Mouse (Mus musculus) intestine, embryonic 16.5 days (tissue): ENCODE measurements around the gene Hist1h2bf. TPM values are rescaled to one million over a fixed set of nuclear protein-coding genes. Genes with fewer than 3 reads are reported as not detected.
"Not testable (repeated sequence)": the region's sequence is repeated elsewhere in the genome, so short reads cannot be mapped to it uniquely, and the experiment has no call there.

Source experiments
- ATAC-seq: fragments of 200-750 bp; cut with Nextera tagmentation; 2 replicates; pipeline ENCODE4 v1.8.0; 2017; ENCODE audit warnings: moderate TSS enrichment, moderate library complexity
- H3K27ac ChIP-seq: fragments of 300-500 bp; sonication (generic); 2 replicates; pipeline ENCODE4 v1.5.1; 2014; ENCODE audit warnings: mild to moderate bottlenecking, low read length
- H3K27me3 ChIP-seq: fragments of 300-500 bp; sonication (generic); replicated peaks from 2 replicates; pipeline ENCODE4 v1.6.1; 2014; ENCODE audit warnings: low read length, control low read depth, mixed read lengths; ENCODE audit not compliant: control insufficient read depth, insufficient read depth
- H3K36me3 ChIP-seq: fragments of 300-500 bp; sonication (generic); 2 replicates; pipeline ENCODE4 v1.6.1; 2014; ENCODE audit warnings: low read length, control low read depth; ENCODE audit not compliant: control insufficient read depth, insufficient read depth
- H3K4me1 ChIP-seq: fragments of 300-500 bp; sonication (generic); 2 replicates; pipeline ENCODE4 v1.6.1; 2014; ENCODE audit warnings: low read length, control low read depth, mixed read lengths; ENCODE audit not compliant: control insufficient read depth, insufficient read depth
- H3K4me2 ChIP-seq: fragments of 300-500 bp; sonication (generic); 2 replicates; pipeline ENCODE4 v1.6.1; 2014; ENCODE audit warnings: low read depth, low read length, control low read depth
- H3K4me3 ChIP-seq: fragments of 300-500 bp; sonication (generic); 2 replicates; pipeline ENCODE4 v1.5.1; 2014; ENCODE audit warnings: mild to moderate bottlenecking, low read length
- H3K9ac ChIP-seq: fragments of 300-500 bp; sonication (generic); 2 replicates; pipeline ENCODE4 v1.6.1; 2014; ENCODE audit warnings: low read depth, low read length
- H3K9me3 ChIP-seq: fragments of 300-500 bp; sonication (generic); 2 replicates; pipeline ENCODE4 v1.6.1; 2016; ENCODE audit warnings: low read length, control low read depth; ENCODE audit not compliant: control insufficient read depth
- WGBS: fragments of 180-500 bp; shearing (Covaris S2); extraction: QIAGEN DNeasy Blood & Tissue Kit; methylation state at CpG from one replicate; pipeline ENCODE4 v1.1.7; 2014; 5-methylcytosine and 5-hydroxymethylcytosine counted together
- polyA plus RNA-seq: library from polyadenylated mRNA; unstranded; fragments of >200 nt; fragmentation: Nextera tagmentation; extraction: Ambion mirVana; gene quantifications from 2 replicates; pipeline ENCODE4 v1.2.1, GENCODE M21; 2015

The Hist1h2bf gene
- polyA plus RNA-seq, 1 experiment from 2014 or later: 2.1 TPM

- 9% methylated on average over 17 of the region's 20 CpGs for WGBS
- H3K27ac ChIP-seq: peak overlapping the region; percentile 93
- peak overlapping the region; percentile 51 for H3K4me3 ChIP-seq
- peak overlapping the region; percentile 70 for H3K9ac ChIP-seq
- ATAC-seq, H3K27me3 ChIP-seq, H3K36me3 ChIP-seq, H3K9me3 ChIP-seq: not testable (repeated sequence)
- peaks cover 12% of the 10 kb centered on the region; the same call in 1 of the 2 replicates for H3K4me1 ChIP-seq
- peak overlapping the region; percentile 68 for H3K4me2 ChIP-seq
Measured at GRCm38 (mm10) chr13:23573034-23573897, 730 bp downstream of the Hist1h2bf start.

DNA sequence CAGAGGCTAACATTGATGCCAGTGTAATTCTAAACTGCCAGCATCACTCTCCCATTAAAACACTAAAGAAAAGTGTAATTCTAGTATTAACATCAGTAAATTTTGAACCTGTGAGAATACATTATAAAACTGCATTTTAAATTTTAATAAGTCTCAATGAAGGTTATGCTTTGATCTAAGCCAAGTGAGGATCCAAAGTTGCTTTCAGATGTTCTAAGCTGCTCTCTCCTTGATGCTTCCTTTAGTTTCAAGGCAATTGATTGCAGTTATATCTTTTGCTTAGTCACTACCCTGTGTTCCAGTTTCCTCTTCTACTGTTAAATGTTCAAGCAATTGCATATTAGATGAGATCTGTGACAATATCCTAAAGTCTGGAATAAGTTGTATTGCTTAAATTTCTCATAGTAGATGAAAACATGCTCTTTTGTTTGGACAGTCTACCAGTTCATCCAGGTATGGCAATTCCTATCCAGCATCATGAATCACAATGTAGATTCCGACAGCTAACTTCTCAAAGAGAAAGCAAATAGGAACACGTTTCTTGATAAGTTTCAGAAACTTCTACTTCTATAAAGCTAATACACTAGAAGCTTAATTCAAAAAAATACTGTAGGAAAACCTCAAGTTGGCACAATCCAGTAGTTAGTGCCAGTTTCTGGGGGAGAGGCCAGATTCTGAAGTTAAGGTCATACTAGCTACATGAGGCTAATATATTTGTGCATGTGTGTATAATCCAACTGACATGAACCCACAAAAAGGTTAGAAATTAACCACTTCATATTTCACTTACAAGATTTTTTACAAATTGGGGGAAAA is 1.6 kb downstream of the Hist1h2bf start:
- Histone ChIP-seq H3K27me3 (no peaks in the 10 kb centered on the region), H3K4me1 (peaks cover 12% of the 10 kb centered on the region; the same call in 1 of the 2 replicates), H3K9me3 (no peaks in the 10 kb centered on the region), H3K9ac (peak overlapping the region; percentile 72; the same call in 1 of the 2 replicates), H3K4me2 (peak overlapping the region; percentile 68), H3K4me3 (peak overlapping the region; percentile 51), H3K36me3 (no peaks in the 10 kb centered on the region), H3K27ac (peak overlapping the region; percentile 89)
- ATAC-seq: no peak
- WGBS: 20% methylated on average over 2 of the region's 2 CpGs

- H3K36me3 ChIP-seq, H3K27me3 ChIP-seq, ATAC-seq, H3K4me1 ChIP-seq, H3K9me3 ChIP-seq: not testable (repeated sequence)
- under 1% methylated on average over 11 of the region's 34 CpGs for WGBS
- Histone ChIP-seq H3K9ac (peak overlapping the region; percentile 72), H3K27ac (peak overlapping the region; percentile 92), H3K4me3 (peak overlapping the region; percentile 51), H3K4me2 (peak overlapping the region; percentile 68)
Measured at GRCm38 (mm10) chr13:23571504-23572217, 2.3 kb downstream of the Hist1h2bf start.

- under 1% methylated on average over 18 of the region's 18 CpGs for WGBS
- Histone ChIP-seq H3K27me3 (no peaks in the 10 kb centered on the region), H3K36me3 (no peaks in the 10 kb centered on the region), H3K4me2 (peak within 1 kb of the TSS; percentile 68), H3K27ac (peak within 1 kb of the TSS; percentile 96), H3K4me1 (0 out of 2 replicates have a peak, but pooled peaks cover 4% of the 10 kb centered on the region), H3K9ac (peak within 1 kb of the TSS; percentile 72), H3K9me3 (no peaks in the 10 kb centered on the region), H3K4me3 (peak within 1 kb of the TSS; percentile 51)
- ATAC-seq: peak; percentile 88
Measured at GRCm38 (mm10) chr13:23571022-23571503, 2.9 kb downstream of the Hist1h2bf start, which contains the start of the genes Hist1h2ae and Hist1h2bg. Gene Hist1h2ae, minus strand, starts transcription at chr13:23571220. Gene Hist1h2bg, plus strand, starts transcription at chr13:23571396.

DNA sequence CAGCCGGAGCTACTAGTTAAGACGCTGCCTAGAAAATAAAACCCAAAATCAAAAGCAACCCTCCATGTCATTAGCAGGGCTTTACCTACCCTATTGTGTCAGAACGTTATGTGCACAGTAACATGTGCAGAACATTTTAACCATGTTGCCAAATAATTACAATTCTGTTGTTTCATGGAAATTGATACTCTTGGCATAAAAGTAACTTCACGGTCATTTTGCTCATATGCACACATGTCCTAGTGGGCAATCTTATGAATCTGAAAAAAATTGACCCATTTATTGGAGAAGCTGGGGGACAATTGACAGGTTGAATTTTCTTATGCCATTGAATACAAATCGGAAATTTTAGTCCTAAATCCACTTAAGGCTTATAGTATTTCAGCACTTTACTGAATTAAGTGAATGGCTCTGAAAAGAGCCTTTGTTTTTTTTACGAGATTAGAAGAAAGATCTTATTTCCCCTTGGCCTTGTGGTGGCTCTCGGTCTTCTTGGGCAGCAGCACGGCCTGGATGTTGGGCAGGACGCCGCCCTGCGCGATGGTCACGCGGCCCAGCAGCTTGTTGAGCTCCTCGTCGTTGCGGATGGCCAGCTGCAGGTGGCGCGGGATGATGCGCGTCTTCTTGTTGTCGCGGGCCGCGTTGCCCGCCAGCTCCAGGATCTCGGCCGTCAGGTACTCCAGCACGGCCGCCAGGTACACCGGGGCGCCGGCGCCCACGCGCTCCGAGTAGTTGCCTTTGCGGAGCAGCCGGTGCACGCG is 3.6 kb downstream of the Hist1h2bf start:
- not testable (repeated sequence) for H3K36me3 ChIP-seq, H3K4me1 ChIP-seq, H3K27me3 ChIP-seq, H3K9me3 ChIP-seq, ATAC-seq
- WGBS: 2% methylated on average over 25 of the region's 41 CpGs
- Histone ChIP-seq H3K27ac (peak overlapping the region; percentile 96), H3K4me3 (peak overlapping the region; percentile 43), H3K4me2 (peak overlapping the region; percentile 56), H3K9ac (peak overlapping the region; percentile 64)

DNA sequence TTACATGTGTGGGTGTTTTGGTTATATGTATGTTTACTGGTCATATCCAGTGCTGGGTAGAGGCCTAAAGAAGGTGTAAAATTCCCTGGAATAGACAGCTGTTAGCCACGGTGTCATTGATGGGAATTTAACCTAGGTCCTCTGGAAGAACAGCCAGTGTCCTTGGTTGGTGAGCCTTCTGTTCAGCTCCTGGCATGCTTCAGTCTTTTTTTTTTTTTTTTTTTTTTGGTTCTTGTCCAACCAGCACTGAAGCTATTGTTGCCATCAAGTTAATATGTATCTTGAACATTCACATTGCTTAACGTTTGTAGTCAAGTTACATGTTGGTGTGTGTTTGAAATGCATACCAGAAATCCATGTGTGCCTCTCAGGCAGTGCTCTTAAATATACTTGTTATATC is 9.5 kb downstream of the Hist1h2bf start:
- no peak overlapping the region for H3K27ac ChIP-seq
- no peak for ATAC-seq
- 85% methylated on average over 2 of the region's 2 CpGs for WGBS

DNA sequence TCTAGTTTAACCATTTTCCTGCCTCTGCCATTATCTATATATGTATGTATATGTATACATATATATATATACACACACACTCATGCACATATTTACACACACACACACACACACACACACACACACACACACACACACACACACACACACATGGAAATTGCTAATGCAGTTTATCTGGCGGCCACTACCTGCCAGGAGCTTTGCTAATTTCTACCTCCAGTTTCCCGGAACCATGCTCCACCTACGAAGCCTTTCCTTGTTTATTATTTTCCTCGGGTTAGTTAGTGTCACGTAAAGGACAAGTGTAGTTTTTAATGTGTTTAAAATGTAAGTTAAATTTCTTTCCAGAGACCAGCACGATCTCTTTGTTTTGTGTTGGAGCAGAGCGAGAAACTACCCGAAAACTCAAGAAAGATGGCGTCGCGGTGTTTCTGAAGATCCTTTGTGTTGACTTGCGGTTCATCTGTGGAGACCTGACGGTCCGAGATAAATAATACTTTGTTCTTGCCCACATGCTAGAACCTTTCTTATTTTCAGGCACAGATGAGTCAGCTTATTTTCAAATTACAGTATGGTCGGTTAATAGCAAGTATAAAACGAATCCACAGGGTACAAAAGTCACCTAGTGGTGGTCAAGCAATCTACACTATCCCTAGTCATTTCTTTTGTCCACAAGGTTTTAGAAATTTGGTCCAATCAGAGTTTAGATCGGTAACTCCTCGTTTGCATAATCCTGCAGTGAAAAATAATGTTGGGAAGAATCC is 11.1 kb downstream of the Hist1h2bf start:
- no peaks in the 10 kb centered on the region for H3K36me3 ChIP-seq
- H3K4me3 ChIP-seq: peak overlapping the region; percentile 45
- H3K9ac ChIP-seq: peak overlapping the region; percentile 60; the same call in 1 of the 2 replicates
- no peaks in the 10 kb centered on the region for H3K9me3 ChIP-seq
- peak overlapping the region; percentile 62 for H3K4me2 ChIP-seq
- 2% methylated on average over 18 of the region's 18 CpGs for WGBS
- peak overlapping the region; percentile 96 for H3K27ac ChIP-seq
- H3K27me3 ChIP-seq: no peaks in the 10 kb centered on the region
- peak; percentile 45 for ATAC-seq
- H3K4me1 ChIP-seq: no peaks in the 10 kb centered on the region; the same call in 1 of the 2 replicates

More for the DNA sequence above, 9.5 kb downstream of the Hist1h2bf start:
- Histone ChIP-seq H3K9ac (no peak overlapping the region), H3K36me3 (no peaks in the 10 kb centered on the region), H3K4me1 (no peaks in the 10 kb centered on the region; the same call in 1 of the 2 replicates), H3K4me3 (no peak overlapping the region), H3K9me3 (no peaks in the 10 kb centered on the region), H3K27me3 (no peaks in the 10 kb centered on the region), H3K4me2 (no peak overlapping the region)
